Mouse (Mus musculus): ENCODE measurements around the gene Capza2. TPM values are rescaled to one million over a fixed set of nuclear protein-coding genes. Genes with fewer than 3 reads are reported as not detected.

Gene Capza2
- total and polyA plus RNA-seq, 3 experiments: 67.8 to 251 (median 84.7) TPM

- H3K9me3 ChIP-seq (replicated peaks; ENCODE audit: insufficient read depth, low read length): no peaks in the 10 kb centered on the region
- H3K27ac ChIP-seq (ENCODE audit: control insufficient read depth, low read depth, low read length): no peak overlapping the region
- DNase-seq (ENCODE audit: low read depth, low spot score): no peak
- H3K79me2 ChIP-seq (ENCODE audit: control insufficient read depth, insufficient read depth, low read length, poor library complexity): no peaks in the 10 kb centered on the region
- H3K27me3 ChIP-seq (ENCODE audit: control insufficient read depth in 1 of 2, insufficient read depth in 2 of 2, low read length in 2 of 2): no peaks in the 10 kb centered on the region; a peak in 2 of 4 replicates
- no peak overlapping the region for H3K9ac ChIP-seq (ENCODE audit: control insufficient read depth, low read depth, low read length, poor library complexity, severe bottlenecking)
- H3K4me1 ChIP-seq (ENCODE audit: control insufficient read depth in 1 of 2, insufficient read depth in 2 of 2, low read length in 2 of 2): peaks cover 6 to 17% of the 10 kb centered on the region in 2 experiments
- TF ChIP-seq USF2 (IDR thresholded peaks at IDR 0.05; ENCODE audit: borderline replicate concordance in 1 of 2, insufficient read depth in 1 of 2, low read depth in 1 of 2, low read length in 2 of 2) (no peak), ETS1 (IDR thresholded peaks at IDR 0.05; ENCODE audit: low read depth, low read length) (peak; percentile 34; the same call in 1 of the 2 replicates), POLR2A (IDR thresholded peaks at IDR 0.05; ENCODE audit: control insufficient read depth in 1 of 2, insufficient read depth in 1 of 2, low read depth in 1 of 2, low read length in 2 of 2, poor library complexity in 1 of 2) (no peak), ZC3H11A (IDR thresholded peaks at IDR 0.05; ENCODE audit: low read depth, low read length) (no peak), MXI1 (IDR thresholded peaks at IDR 0.05; ENCODE audit: low read depth, low read length) (no peak), CHD2 (IDR thresholded peaks at IDR 0.05; ENCODE audit: low read length) (no peak)
- H3K4me3 ChIP-seq (ENCODE audit: control insufficient read depth in 1 of 2, insufficient read depth in 1 of 2, low read depth in 2 of 2, low read length in 2 of 2): peak overlapping the region in 1 of 2 experiments; percentile 6; a peak in 1 of 4 replicates
- peaks cover 0 to 18% of the 10 kb centered on the region in 2 experiments; a peak in 2 of 4 replicates for H3K36me3 ChIP-seq (ENCODE audit: control insufficient read depth in 1 of 2, insufficient read depth in 2 of 2, low read length in 2 of 2)
Measured at GRCm38 (mm10) chr6:17629756-17630155, 6.3 kb upstream of the Capza2 start.

- peaks cover 0 to 30% of the 10 kb centered on the region in 2 experiments; a peak in 2 of 4 replicates for H3K36me3 ChIP-seq (ENCODE audit: control insufficient read depth in 1 of 2, insufficient read depth in 2 of 2, low read length in 2 of 2)
- peaks cover 17 to 19% of the 10 kb centered on the region in 2 experiments for H3K4me1 ChIP-seq (ENCODE audit: control insufficient read depth in 1 of 2, insufficient read depth in 2 of 2, low read length in 2 of 2)
- H3K79me2 ChIP-seq (ENCODE audit: control insufficient read depth, insufficient read depth, low read length, poor library complexity): no peaks in the 10 kb centered on the region
- no peak overlapping the region for H3K9ac ChIP-seq (ENCODE audit: control insufficient read depth, low read depth, low read length, poor library complexity, severe bottlenecking)
- H3K4me3 ChIP-seq (ENCODE audit: control insufficient read depth in 1 of 2, insufficient read depth in 1 of 2, low read depth in 2 of 2, low read length in 2 of 2): no peak overlapping the region
- H3K27me3 ChIP-seq (ENCODE audit: control insufficient read depth in 1 of 2, insufficient read depth in 2 of 2, low read length in 2 of 2): no peaks in the 10 kb centered on the region; a peak in 1 of 4 replicates
- no peak for DNase-seq (ENCODE audit: low read depth, low spot score)
- H3K27ac ChIP-seq (ENCODE audit: control insufficient read depth, low read depth, low read length): no peak overlapping the region
- TF ChIP-seq RCOR1 (IDR thresholded peaks at IDR 0.05; ENCODE audit: low read depth, low read length) (no peak), POLR2AphosphoS5 (IDR thresholded peaks at IDR 0.05; ENCODE audit: borderline replicate concordance, low read depth, low read length) (no peak), SMC3 (IDR thresholded peaks at IDR 0.05; ENCODE audit: low read depth, low read length) (no peak), HCFC1 (IDR thresholded peaks at IDR 0.05; ENCODE audit: low read depth, low read length) (no peak), JUND (IDR thresholded peaks at IDR 0.05; ENCODE audit: low read depth, low read length) (no peak)
- H3K9me3 ChIP-seq (replicated peaks; ENCODE audit: insufficient read depth, low read length): no peaks in the 10 kb centered on the region
Measured at GRCm38 (mm10) chr6:17631611-17632010, 4.4 kb upstream of the Capza2 start.

DNA sequence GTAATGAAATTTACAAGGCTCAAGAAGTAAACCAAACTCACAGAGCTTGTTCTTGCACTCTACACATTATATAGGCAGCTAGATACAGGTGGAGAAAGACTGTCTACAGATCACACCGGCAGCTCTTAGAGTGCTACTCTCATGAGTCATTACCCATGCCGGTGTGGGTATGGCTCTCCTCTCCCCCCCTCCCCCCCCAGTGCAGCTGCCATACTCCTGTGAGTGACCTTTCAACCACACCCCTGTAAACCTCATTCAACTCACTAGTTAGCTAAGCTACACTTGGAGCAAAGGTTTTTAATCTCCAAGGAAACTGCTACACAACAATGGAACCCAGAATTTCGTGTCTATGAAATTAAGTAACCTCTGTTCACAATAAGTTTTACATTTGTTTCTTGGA, 2.2 kb upstream of the Capza2 start:
- Histone ChIP-seq H3K79me2 (ENCODE audit: control insufficient read depth, insufficient read depth, low read length, poor library complexity) (peaks cover 15% of the 10 kb centered on the region), H3K9me3 (replicated peaks; ENCODE audit: insufficient read depth, low read length) (no peaks in the 10 kb centered on the region), H3K4me3 (ENCODE audit: control insufficient read depth in 1 of 2, insufficient read depth in 1 of 2, low read depth in 2 of 2, low read length in 2 of 2) (no peak overlapping the region), H3K27me3 (ENCODE audit: control insufficient read depth in 1 of 2, insufficient read depth in 2 of 2, low read length in 2 of 2) (no peaks in the 10 kb centered on the region), H3K9ac (ENCODE audit: control insufficient read depth, low read depth, low read length, poor library complexity, severe bottlenecking) (no peak overlapping the region), H3K4me1 (ENCODE audit: control insufficient read depth in 1 of 2, insufficient read depth in 2 of 2, low read length in 2 of 2) (peaks cover 16 to 23% of the 10 kb centered on the region in 2 experiments), H3K36me3 (ENCODE audit: control insufficient read depth in 1 of 2, insufficient read depth in 2 of 2, low read length in 2 of 2) (peaks cover 0 to 30% of the 10 kb centered on the region in 2 experiments; a peak in 2 of 4 replicates), H3K27ac (ENCODE audit: control insufficient read depth, low read depth, low read length) (no peak overlapping the region)
- TF ChIP-seq UBTF (IDR thresholded peaks at IDR 0.05; ENCODE audit: borderline replicate concordance, insufficient read depth, low read depth, low read length) (no peak), CHD2 (IDR thresholded peaks at IDR 0.05; ENCODE audit: low read length) (no peak), MEF2A (IDR thresholded peaks at IDR 0.05; ENCODE audit: extremely low read depth, insufficient replicate concordance, low read depth, low read length, poor library complexity, severe bottlenecking) (no peak), GATA1 (IDR thresholded peaks at IDR 0.05; ENCODE audit: low read depth, low read length) (no peak), NRF1 (IDR thresholded peaks at IDR 0.05; ENCODE audit: insufficient read depth, low read depth, low read length, poor library complexity, severe bottlenecking) (no peak), ZNF384 (IDR thresholded peaks at IDR 0.05; ENCODE audit: low read depth, low read length) (no peak), E2F4 (IDR thresholded peaks at IDR 0.05; ENCODE audit: borderline replicate concordance, low read depth, low read length) (no peak), MAX (IDR thresholded peaks at IDR 0.05; ENCODE audit: low read length) (no peak), ETS1 (IDR thresholded peaks at IDR 0.05; ENCODE audit: low read depth, low read length) (no peak), MXI1 (IDR thresholded peaks at IDR 0.05; ENCODE audit: low read depth, low read length) (no peak), ELF1 (IDR thresholded peaks at IDR 0.05; ENCODE audit: low read depth, low read length) (no peak), EP300 (IDR thresholded peaks at IDR 0.05; ENCODE audit: low read depth in 1 of 2, low read length in 2 of 2) (no peak), TBP (IDR thresholded peaks at IDR 0.05; ENCODE audit: low read depth, low read length) (no peak)
- DNase-seq (ENCODE audit: low read depth, low spot score): peak; percentile 56
